Mouse (Mus musculus) left cerebral cortex, adult 8-10 months (tissue): Measurements from ENCODE around the gene Ccne1. TPM values are rescaled to one million over a fixed set of nuclear protein-coding genes. Genes with fewer than 3 reads are reported as not detected.

Source experiments
- DNase-seq, 2 experiments: peaks; one replicate each; pipeline ENCODE4 v3.0.0; 2022; ENCODE audit warnings: low spot score in 2 of 2
- total RNA-seq, 4 experiments: library from RNA; stranded (reverse); gene quantifications; 2 replicates each; pipeline ENCODE4 v1.2.4; 2022

Gene Ccne1
- total RNA-seq, 4 experiments from 2014 or later: 13.4 to 17.7 (median 14.6) TPM

DNA sequence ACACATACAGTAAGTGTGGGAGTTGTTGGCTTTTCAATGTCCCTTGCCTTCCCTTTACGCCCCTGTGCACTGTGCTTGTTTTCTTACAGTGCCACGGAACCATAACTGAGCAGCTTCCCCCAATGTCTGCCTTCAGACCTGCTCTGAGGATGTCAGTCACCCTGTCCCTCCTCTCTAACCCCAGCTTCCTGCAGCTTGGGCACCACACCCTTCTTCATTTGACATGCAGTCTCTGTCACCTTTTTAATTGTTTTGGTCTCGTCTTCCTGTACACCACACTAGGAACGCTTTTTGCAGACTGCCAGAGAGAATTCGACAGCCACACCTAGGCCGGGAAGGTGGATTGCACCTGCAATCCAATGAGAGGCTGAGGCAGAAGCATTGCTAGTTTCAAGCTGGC, 13.0 kb downstream of the Ccne1 start:
- DNase-seq: no peak

DNA sequence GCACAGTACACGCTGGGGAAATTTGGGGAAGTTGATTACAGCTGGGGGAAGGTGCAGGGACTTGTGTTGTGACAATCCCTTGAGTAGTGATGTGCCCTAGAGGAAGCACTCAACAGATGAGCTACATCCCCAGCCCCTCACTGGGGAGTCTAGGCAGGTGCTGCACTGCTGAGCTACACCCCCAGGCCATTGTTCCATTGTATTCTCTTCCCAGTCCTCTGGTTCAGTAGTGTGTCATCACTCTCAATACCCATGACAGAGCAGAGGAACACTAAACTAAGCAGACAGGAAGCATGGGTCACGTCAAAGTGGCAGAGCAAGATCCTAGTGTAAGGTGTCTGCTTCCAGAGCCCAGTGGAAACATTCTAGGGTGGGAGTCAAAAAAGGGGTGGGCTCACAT, 14.2 kb downstream of the Ccne1 start:
- DNase-seq: no peak

DNA sequence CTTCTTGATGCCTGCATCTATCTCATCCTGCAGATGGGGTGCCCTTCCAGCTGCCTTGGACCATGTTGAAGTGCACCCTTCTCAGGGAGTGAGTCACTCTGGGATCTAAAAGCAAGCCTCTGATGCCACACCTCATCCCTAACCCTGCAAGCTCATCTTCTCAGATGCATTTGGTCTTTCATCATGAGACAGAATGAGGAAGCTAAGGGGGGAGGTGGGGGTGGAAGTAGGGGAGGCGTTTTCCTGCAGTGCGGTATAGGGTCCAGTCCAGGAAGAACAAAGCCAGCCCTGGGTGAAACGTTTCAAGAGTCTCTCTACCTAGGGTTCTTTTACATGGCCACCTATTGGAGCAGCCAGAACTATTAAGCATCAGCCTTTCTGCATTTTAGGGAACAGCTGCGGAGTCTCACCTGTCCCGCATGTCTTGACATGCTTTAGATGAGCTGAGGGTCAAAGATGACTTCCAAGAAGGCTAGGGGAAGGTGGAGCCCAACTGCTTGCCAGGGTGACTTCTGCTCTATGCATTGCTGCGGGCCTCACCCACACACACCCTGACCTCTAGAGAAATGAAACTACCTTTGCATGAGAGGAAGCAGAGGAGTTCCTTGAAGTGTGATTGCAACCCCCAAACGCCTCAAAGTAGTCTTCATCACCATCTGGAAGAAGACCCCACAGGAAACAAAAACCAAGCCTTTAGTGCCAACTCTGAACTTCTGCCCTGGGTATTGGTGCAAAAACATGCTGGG, 17.2 kb downstream of the Ccne1 start:
- no peak for DNase-seq

DNA sequence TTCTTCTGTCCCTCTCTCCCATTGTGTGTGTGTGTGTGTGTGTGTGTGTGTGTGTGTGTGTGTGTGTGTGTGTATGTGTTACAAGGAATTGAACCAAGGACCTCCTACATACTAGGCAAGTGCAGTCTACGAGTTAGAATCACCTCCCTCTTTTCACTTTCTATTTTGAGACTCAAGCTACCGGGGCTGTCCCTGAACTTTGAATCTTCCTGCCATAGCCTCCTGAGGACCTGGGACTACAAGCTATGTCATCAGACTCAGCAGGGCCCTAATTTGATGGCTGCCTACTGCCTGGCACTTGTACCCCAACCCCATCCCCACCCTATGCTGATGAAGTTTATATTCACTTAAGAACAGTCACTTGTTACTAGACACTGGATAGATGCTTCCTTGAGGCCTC, 18.9 kb downstream of the Ccne1 start:
- DNase-seq: no peak

DNA sequence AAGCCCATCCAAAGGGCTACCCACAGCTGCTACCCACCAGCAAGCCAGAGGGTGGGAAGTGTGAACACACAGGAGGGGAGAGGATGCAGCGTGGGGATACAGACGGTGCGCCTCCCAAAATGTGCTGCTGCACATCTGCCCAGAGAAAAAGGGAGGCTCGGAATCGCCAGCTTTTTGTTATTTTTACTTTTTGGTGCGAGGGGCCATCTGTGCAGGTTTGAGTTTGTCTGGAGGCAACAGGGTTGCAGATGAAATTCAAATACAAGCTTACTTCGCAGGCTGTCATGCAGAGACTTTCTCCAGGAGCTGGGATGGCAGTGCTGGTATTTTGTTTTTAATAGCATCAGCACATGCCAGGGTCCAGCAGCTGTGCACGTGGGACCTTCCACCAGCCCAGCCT, 19.5 kb downstream of the Ccne1 start:
- peak; percentile 37 to 80 for DNase-seq

DNA sequence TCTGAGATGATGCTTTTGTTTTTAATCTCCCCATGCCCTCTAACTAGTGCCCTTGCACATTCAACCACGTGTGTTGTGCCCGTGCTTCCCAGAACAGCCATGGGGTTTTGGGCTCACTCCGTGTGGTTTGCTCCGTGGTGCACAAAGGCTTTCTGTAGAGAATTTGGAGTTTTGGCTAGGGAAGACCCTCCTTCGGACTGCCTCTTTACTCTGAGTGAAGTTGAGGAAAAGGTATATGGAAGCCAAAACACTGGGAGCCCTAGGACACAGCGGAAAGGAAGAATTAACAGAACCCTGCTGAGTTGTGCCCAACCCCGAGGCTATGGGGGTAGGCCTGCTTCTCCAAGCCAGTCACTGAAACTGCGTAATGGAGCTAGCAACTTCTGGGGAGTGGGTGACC, 20.9 kb downstream of the Ccne1 start:
- DNase-seq: no peak

DNA sequence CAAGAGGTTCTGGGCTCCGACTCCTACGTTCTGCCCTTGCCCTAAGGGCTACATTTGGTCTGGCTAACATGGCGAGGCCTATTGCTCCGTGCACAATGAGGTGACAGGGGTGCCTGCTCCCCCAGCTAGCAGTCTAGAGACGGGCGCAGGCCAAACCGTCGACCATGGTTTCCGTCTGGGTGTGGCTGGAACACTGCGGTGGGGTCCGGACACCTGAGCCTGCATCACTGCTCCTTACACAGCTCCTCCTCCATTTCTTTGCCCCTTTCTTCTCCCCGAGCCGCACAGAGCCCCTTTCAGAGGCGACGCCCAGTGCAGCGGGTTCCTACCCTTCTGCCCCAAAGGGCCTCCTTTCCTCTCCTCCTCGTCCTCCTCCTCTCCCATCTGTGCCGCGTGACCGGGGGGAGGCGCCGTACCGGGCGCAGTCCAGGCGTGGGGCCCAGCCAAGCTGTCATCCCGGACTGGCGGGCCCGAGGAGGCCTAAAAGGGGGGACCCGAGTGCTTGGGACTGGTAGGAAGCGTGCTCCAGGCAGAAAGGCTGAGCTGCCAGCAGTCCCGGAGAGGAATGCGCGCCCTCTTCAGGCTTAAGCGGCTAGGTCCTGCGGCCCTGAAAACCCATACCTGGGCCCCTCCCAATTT, 21.6 kb downstream of the Ccne1 start:
- DNase-seq: peak; percentile 26 to 47

DNA sequence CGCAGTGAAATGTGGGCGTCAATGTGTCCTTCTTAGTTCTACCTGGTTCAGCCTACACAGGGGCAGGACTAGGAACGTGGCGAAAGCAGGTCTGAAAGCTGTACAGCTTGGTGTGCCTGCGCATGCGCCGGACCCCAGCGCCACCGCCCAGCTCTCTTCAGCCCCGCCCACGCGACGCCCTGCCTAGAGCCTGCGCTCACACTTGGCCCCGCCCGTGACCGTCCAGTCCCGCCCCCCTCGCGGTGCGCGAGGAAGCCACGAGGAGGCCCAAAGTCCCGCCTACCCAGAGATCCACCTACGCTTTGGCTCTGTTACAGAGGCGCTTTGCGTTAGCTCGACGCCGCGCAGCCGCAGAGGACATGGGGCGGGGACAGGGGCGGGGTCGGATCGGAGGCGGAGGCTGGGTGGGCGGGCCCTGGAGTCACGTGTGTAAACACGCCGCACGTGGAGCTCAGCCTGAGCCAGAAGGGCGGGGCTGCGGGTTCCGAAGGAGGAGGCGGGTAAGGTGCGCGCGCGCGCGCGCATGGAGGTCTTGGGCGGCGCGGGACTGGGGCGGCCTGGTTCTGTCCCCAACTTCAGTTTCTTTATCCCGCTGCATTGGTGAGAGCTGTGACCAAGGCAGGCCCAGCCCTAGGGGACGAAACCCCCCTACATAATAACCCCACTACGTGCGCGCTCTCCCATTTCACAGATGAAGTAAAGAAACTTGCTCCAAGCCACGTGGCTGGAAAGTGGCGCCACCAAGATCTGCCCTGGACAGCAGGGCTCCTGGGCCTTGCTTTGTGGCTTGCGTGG, 22.4 kb downstream of the Ccne1 start:
- peak; percentile 97 to 100 for DNase-seq

DNA sequence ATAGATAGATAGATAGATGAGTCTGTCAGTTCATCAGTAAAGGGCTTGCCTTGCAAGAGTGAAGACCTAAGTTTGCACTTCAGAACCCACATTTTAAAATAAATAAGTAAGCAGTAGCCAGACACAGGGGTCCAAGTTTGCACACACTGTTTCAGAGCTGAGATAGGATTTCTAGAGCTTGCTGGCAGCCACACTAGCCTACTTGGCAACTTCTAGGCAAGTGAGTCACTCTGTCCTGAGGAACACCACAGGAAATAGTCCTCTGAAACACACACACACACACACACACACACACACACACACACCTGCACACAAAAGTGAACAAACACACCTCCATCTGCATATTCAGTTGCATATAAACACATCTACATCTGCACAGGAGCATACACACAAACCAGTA, 24.4 kb downstream of the Ccne1 start:
- DNase-seq: no peak

DNA sequence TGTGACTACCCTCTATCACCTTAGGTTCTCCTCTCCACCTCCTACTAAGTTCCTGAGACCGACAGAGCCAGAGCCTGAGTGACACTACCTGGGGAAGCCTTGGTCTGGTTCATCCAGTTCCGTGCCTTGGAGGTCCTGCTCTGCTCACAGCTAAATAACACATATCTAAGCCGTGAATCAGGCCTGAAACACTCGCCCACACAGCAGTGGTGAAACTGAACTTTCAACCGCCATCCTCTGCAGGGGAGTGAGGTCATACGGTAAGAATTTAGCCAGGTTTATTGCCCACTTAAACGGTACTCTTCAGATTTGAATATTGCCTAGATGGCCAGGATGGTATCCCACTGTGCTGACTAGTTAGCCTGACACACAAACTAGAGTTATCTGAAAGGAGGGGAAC, 30.1 kb downstream of the Ccne1 start:
- DNase-seq: no peak

DNA sequence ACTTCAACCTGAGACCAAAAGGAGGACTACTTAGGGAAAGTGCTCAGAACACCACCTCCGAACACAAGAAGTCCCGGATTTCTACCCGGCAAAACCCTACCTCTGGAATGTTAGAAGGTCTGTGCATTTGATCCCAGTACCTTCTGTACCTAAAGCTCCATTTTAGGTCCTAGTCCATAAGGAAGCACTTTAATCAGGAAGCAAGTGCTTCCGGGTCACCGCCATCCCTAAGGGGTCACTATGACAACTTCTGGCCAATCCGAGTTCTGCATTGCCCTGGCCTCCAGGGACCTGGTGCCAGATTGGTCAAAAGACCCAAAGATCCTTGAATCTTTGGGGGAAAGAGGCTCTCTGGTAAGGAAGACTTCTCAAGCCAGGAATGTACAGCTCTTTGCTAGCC, 31.8 kb downstream of the Ccne1 start:
- DNase-seq: no peak

DNA sequence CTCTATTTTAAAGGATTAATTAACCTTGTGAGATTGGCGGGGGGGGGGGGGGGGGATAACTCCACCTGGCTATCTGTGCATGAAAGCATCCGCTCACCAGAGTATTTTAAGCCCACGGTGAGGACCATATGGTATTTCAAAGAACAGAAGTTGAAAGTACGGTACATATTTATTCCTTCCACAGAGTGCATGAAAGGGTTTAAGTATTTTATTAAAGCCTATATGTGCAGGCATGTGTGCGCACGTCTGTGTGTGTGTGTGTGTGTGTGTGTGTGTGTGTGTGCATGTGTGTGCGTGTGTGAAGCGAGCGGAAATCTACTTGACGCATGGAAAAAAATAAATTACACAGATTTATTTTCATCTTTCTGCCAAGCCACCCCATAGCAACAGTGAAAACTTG, 32.4 kb downstream of the Ccne1 start:
- no peak for DNase-seq

DNA sequence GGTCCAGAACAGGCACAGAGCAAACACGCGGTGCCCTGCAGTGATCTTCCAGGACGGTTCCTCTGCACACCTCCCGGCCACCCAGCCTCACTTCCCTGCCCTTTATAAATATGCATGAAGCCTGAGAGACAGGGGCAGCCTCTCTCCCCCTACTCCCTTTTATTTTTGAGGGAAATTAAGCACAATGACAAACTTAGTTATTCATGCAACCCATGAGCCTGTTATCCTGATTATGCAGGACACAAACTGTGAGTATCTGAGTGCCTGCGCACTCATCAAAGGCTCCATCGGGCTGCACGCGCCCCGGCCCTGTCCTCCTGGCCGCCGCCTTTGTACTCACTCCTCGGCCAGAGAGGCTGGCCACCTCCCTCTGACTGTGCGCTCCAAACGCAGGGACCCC, 32.8 kb downstream of the Ccne1 start:
- DNase-seq: no peak

DNA sequence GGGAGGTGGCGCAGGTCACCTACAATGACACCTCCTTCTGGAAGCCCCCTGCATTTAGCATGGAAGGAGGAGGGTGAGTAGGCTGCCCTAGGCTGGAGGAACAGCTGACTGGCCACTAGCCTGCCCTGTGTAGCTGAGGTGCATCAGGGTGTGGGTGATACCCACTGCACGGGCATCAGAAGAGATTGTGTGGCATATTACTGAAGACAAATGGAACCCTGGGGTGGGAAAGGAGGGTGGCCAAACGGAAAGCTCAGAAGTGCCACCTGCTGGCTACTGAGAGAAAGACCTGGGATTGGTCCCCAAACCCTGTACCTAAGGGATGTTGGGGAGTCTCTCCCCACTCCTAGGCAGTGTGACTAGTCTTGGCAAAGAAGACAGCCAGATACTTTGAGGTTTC, 33.6 kb downstream of the Ccne1 start:
- DNase-seq: no peak

DNA sequence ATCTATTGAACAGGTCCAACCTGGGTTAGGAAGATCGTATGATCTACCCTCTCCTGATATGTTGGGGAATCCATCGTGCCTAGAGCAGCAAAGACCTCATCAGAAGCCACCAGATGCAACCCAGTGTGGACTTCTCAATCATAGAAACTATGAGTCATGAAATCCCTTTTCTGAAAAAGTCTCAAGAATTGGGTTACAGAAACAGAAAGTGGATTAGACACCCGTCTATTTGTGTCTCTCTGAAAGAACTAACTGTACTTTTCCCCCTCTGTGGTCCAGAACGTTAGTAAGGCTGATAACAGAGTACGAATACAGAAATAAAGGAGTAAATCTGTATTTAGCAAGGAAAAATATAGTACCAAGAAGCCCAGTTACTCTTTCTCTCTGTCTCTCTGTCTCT, 36.3 kb downstream of the Ccne1 start:
- DNase-seq: no peak

DNA sequence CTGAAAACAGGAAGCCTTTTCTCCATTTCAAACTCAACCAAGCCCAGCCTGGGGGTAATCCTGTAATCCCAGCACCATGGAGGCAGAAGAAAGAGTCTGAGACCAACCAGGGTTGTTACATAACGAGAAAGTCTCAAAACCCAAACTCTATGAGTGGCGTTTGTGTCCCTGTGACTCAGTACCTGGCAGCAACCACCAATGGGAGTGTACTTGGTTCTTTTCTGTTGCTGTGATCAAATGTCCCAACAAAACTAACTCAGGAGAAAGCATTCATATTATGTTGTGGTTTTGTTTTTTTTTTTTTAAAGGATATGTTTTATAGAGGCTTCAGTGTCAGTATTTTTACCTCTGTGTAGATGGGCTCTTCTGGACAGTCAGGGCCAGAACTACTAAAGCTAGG, 36.7 kb downstream of the Ccne1 start:
- DNase-seq: no peak

DNA sequence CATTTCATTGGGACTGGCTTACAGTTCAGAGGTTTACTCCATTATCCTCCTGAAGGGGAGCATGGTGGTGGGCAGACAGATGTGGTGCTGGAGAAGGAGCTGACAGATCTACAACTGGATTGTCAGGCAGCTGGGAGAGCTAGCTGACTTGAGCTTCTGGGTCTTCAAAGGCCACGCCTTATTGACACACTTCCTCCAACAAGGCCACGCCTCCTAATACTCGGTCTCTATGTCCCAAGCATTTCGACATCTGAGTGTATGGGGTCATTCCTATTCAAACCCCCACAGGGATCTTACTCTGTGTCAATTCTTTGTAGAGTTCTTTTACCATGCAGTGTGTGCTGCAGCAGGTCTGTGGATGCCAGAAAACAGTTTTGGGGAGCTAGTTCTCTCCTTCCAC, 42.9 kb downstream of the Ccne1 start:
- DNase-seq: no peak

DNA sequence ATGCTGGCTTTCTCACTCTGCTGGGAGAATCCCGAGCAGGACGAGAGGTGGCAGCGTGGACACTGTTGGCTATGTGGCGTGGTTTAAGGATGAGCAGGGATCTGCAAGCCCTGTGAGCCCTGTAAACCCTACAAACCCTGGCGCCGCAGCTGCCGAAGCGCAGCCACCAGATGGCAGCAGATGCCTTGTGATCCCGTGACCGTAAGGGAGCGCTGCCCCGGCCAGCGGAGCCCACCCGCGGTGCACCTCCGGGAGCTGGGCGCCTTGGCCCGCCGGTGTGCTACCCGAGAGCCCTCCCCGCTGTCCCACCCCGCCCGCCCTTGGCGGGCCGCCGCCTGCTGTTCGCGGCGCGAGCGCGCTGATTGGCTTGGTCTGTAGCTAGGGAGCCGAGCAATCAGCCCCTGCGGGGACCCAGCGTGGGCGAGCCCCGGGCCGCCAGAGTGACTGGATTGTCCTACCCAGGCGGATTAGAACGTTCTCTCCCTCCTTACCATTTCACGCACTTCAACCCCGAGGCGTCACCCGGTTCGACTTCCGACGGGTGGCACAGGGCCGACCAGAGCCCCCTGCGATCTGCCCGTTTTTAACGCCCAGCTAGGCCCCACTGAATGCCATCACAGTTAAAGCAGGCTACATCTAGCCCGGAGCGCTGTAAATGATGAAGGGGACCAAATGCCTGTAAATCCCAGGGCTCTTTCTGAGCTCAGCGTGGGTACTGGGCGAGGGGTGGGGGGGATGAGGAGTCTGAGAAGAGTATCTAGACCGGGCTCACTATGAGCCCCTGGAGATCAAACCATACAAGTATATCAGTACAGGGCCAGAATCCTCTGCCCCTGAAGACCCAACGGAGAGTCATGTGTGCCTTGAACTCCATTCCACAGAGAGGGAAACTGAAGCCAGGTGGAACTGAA, 46.0 kb downstream of the Ccne1 start:
- peak; percentile 83 to 85 for DNase-seq

DNA sequence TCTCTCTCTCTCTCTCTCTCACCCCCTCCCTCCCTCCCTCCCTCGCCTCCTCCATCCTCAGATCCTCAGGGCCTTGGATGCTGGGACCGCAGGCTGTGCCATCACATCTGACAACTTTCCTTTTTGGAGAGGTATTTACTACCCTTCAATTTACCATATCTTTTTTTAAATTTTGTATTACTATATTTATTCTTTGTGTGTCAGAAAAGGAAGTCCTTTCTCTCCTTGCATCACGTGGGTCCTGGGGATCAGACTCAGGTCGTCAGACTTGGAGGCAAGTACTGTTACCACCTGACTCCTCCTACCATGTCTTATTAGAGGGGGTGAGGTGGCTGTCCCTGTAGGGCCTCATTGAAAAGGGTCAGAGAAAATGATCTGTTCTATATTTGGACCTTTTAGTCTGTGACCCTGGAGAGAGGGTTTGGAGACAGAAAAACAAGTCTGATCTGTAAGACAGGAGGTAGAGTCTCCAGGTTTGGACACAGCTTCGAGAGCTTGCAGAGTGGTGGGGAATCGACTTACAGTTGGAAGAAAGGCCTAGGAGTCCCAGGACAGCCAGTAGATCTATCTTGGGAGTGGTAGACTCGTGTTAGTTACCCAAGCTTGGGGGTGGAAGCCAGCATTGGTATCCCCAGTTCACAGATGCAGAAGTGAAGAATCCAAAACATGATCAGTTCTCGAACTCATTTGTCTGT, 47.6 kb downstream of the Ccne1 start:
- no peak for DNase-seq

DNA sequence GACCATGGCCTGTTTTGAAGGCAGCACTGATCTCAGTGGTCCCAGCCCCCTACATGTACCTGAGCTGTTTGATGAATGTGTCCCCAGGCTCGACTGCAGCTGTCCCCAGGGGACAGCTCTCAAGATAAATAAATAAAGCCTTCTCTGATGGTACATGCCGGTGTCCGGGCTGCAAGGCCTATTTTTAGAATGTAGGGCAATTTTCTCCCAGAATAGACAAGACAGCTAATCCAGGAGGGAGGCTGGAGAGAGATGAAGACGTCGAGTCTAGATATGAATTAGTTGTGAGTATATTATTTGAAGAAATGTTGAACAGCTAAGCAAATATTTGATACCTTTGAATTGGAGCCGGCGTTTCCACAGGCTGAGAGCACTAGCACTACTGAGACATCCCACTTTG, 48.2 kb downstream of the Ccne1 start:
- DNase-seq: no peak

DNA sequence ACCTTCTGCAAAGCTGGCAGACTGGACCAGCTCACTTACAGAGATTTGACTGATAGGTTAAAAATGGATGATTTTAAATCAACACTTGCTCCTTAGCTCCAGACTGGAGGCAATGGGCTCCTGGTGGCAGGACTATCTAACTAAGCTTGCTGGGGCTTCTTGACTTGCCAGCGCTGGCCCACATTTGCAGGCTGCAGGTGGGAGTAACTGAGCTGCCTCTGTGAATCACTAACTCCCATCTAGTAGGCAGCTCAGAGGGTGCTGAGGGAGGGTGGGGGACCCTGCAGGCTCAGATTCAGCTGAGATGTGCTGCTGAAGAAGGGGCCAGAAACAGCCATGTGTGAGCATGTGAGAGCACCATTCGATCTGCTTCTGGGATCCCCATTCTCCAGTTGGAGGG, 51.3 kb downstream of the Ccne1 start:
- peak in 1 of 2 experiments; percentile 63 for DNase-seq
